Mouse (Mus musculus) liver, embryonic 15.5 days (tissue): ENCODE results near the gene Zfp507. TPM values are rescaled to one million over a fixed set of nuclear protein-coding genes. Genes with fewer than 3 reads are reported as not detected.

Source experiments
- ATAC-seq: fragments of 200-750 bp; cut with Nextera tagmentation; 2 replicates; pipeline ENCODE4 v1.8.0; 2017; ENCODE audit warnings: moderate number of reproducible peaks, mild to moderate bottlenecking, moderate library complexity; ENCODE audit not compliant: insufficient read depth
- H3K27ac ChIP-seq: fragments of 300-500 bp; sonication (generic); replicated peaks from 2 replicates; pipeline ENCODE4 v1.5.1; 2015; ENCODE audit warnings: mild to moderate bottlenecking, inconsistent platforms
- H3K27me3 ChIP-seq: fragments of 300-500 bp; sonication (generic); 2 replicates; pipeline ENCODE4 v1.6.1; 2015; ENCODE audit warnings: mild to moderate bottlenecking, inconsistent platforms
- H3K36me3 ChIP-seq: fragments of 300-500 bp; sonication (generic); replicated peaks from 2 replicates; pipeline ENCODE4 v1.6.1; 2015; ENCODE audit warnings: moderate library complexity, mild to moderate bottlenecking, inconsistent platforms
- H3K4me1 ChIP-seq: fragments of 300-500 bp; sonication (generic); replicated peaks from 2 replicates; pipeline ENCODE4 v1.6.1; 2015; ENCODE audit warnings: inconsistent platforms
- H3K4me2 ChIP-seq: fragments of 300-500 bp; sonication (generic); 2 replicates; pipeline ENCODE4 v1.6.1; 2015; ENCODE audit warnings: moderate library complexity, mild to moderate bottlenecking, inconsistent platforms
- H3K4me3 ChIP-seq: fragments of 300-500 bp; sonication (generic); replicated peaks from 2 replicates; pipeline ENCODE4 v1.5.1; 2015; ENCODE audit warnings: mild to moderate bottlenecking, inconsistent platforms
- H3K9ac ChIP-seq: fragments of 300-500 bp; sonication (generic); 2 replicates; pipeline ENCODE4 v1.6.1; 2015; ENCODE audit warnings: moderate library complexity, mild to moderate bottlenecking, inconsistent platforms
- H3K9me3 ChIP-seq: fragments of 300-500 bp; sonication (generic); replicated peaks from 2 replicates; pipeline ENCODE4 v1.6.1; 2016; ENCODE audit warnings: inconsistent platforms
- WGBS: fragments of 180-500 bp; shearing (Covaris S2); methylation state at CpG from one replicate; pipeline ENCODE4 v1.1.7; 2015; ENCODE audit warnings: mixed read lengths; ENCODE audit not compliant: insufficient replicate concordance; 5-methylcytosine and 5-hydroxymethylcytosine counted together
- polyA plus RNA-seq: library from polyadenylated mRNA; unstranded; fragments of >200 nt; fragmentation: Nextera tagmentation; extraction: Ambion mirVana; gene quantifications from 2 replicates; pipeline ENCODE4 v1.2.1, GENCODE M21; 2015

Gene Zfp507
- 4.3 and 5.1 TPM in 2 replicates for polyA plus RNA-seq

DNA sequence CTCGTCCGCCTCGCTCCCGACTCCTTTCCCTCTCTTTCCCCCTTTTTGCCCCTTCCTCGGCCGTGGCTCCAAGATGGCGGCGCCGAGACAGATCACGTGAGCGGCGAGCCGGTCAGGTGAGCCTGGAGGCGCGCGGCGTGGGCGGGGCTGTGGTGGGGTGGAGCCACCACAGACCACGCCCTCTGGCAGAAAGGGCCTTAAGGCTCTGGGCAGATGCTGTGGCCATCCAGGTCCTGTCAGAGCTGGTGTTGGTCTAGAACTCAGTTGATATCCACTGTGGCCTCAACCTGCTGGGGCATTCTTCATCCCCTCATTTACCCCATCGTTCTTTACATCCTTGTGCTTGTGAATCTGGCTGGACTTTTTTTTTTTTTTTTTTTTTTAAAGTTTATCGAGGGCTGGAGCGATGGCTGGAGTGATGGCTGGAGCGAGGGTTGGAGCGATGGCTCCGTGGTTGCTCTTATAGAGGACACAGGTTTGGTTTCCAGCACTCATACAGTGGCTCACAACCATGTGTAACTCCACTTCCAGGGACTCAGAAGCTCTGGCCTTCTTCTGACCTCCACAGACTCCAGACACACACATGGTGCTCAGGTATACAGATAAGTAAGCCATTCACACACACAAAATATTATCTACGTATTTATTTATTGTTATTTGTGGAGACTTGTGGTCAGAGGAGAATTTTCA is at the start of gene Zfp507:
TSS of gene Zfp507 (minus strand) at position 98 of the 690 bp plus-strand sequence.
- Histone ChIP-seq H3K9me3 (no peaks in the 10 kb centered on the region), H3K27me3 (no peaks in the 10 kb centered on the region; the same call in 1 of the 2 replicates), H3K4me3 (peak within 1 kb of the TSS; percentile 82), H3K4me1 (peaks cover 15% of the 10 kb centered on the region), H3K4me2 (peak within 1 kb of the TSS; percentile 94), H3K27ac (peak within 1 kb of the TSS; percentile 73), H3K9ac (peak within 1 kb of the TSS; percentile 82), H3K36me3 (peaks cover 22% of the 10 kb centered on the region)
- ATAC-seq: peak; percentile 91
- WGBS: 16% methylated on average over 26 of the region's 26 CpGs

DNA sequence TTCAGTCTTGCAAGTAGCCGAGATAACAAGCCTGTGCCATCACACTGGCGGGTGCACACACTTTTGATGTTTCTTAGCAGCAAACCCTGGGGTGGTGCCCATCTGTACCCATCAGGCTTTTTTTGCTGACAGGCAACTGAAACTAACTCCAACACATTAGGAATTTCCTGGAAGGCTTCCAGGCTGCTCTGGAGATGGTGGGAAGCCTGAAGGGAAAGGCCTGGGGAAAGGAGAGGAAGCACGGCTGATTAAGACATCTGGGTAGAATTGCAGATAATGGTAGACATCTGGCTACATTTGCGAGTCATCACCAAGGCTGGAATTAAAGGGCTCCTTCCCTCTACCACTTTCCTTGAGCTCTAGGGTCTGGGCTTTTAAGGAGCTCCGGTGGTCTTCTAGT is 47.6 kb upstream of the Zfp507 start:
- ATAC-seq: no peak
- Histone ChIP-seq H3K9ac (no peak overlapping the region), H3K4me2 (no peak overlapping the region), H3K9me3 (no peaks in the 10 kb centered on the region), H3K4me3 (no peak overlapping the region), H3K27me3 (no peaks in the 10 kb centered on the region), H3K4me1 (no peaks in the 10 kb centered on the region), H3K27ac (no peak overlapping the region), H3K36me3 (no peaks in the 10 kb centered on the region)
- WGBS: 54% methylated on average over 5 of the region's 5 CpGs

DNA sequence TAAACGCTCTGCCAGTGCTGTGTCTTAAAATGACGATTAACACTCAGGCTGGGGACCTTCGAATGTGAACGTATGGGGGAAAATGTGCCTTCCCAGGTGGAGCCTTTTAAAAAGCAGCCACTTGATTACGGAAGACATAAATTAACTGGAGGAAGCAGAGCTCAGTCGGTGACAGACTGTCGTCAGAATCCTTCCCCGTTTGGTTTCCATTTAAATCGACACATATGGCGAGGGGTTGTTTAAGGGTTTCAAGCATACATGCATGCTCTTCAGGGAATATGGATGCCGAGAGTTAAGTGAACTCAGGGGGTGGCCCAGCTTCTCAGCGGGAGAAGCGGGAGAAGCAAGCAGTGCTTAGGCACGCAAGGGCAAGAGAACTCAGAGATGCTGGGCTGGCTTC is 45.7 kb upstream of the Zfp507 start:
- no peaks in the 10 kb centered on the region for H3K27me3 ChIP-seq
- no peak overlapping the region for H3K9ac ChIP-seq
- no peak overlapping the region for H3K4me2 ChIP-seq
- no peak for ATAC-seq
- H3K4me3 ChIP-seq: no peak overlapping the region
- H3K4me1 ChIP-seq: no peaks in the 10 kb centered on the region
- H3K36me3 ChIP-seq: no peaks in the 10 kb centered on the region
- no peaks in the 10 kb centered on the region for H3K9me3 ChIP-seq
- 45% methylated on average over 14 of the region's 14 CpGs for WGBS
- H3K27ac ChIP-seq: no peak overlapping the region

DNA sequence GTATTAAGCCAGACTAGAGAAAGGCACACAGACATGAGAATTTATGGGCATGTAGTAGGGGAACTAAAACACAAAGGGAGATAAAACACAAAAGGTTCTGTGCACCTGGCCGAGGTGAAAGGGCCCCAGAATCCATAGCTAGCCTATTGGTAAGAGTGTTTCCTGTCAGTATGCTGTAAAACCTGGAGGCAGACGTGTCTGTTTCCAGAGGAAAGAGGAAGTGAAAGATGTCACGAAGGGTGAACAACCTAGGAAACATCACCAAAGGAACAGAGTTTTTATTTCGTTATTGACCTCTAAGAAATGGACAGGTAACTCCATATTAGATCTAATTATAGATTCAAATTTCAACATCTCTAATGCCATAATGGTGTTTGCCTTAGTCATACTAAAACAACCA is 37.7 kb upstream of the Zfp507 start:
- H3K36me3 ChIP-seq: no peaks in the 10 kb centered on the region
- no peak overlapping the region for H3K9ac ChIP-seq
- H3K4me2 ChIP-seq: no peak overlapping the region
- H3K4me1 ChIP-seq: no peaks in the 10 kb centered on the region
- no peaks in the 10 kb centered on the region for H3K9me3 ChIP-seq
- H3K27ac ChIP-seq: no peak overlapping the region
- ATAC-seq: no peak
- H3K4me3 ChIP-seq: no peak overlapping the region
- H3K27me3 ChIP-seq: no peaks in the 10 kb centered on the region
- 23% methylated on average over 4 of the region's 4 CpGs for WGBS

DNA sequence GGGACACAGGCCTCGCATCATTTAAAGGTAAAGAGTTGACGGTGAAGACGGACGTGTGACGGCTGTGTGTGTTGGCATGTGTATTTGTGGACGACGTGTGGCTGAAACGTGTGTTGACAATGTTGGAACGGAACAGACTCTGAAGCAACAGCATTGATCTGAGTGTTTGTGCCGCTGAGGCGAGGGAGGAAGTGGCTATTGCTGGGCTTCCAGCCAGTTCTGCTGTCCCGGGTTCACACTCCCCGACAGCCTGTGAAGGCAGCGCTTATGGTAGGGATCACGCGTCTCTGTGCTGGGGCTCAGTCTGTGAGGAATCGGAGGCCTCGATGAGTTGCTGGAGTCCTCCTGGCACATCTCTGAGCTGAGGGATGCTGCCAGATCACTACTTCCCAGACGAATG is 34.0 kb upstream of the Zfp507 start:
- H3K9ac ChIP-seq: no peak overlapping the region
- no peaks in the 10 kb centered on the region for H3K27me3 ChIP-seq
- H3K4me2 ChIP-seq: no peak overlapping the region; the same call in 1 of the 2 replicates
- H3K36me3 ChIP-seq: no peaks in the 10 kb centered on the region
- peak overlapping the region; percentile 63 for H3K27ac ChIP-seq
- WGBS: 51% methylated on average over 19 of the region's 19 CpGs
- no peaks in the 10 kb centered on the region for H3K9me3 ChIP-seq
- peak; percentile 86 for ATAC-seq
- no peaks in the 10 kb centered on the region for H3K4me1 ChIP-seq
- H3K4me3 ChIP-seq: no peak overlapping the region

DNA sequence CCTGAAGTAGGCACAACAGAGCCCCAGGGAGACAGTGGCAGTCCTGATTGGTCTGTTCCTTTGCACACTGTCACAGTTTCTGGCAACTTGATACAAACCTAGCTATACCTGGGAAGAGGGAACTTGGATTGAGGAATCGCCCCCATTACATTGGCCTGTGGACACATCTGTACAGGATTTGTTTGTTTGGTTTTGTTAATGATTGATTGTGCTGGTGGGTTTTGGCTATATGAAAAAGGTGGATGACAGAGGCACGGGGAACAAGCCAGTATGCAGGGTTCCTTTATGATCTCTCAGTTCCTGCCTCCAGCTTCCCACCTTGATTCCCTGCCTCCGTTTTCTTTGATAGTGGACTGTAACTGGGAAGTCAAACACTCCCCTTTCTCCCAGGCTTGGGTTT is 33.6 kb upstream of the Zfp507 start:
- Histone ChIP-seq H3K9me3 (no peaks in the 10 kb centered on the region), H3K36me3 (no peaks in the 10 kb centered on the region), H3K4me1 (no peaks in the 10 kb centered on the region), H3K4me2 (no peak overlapping the region), H3K9ac (no peak overlapping the region), H3K27ac (peak overlapping the region; percentile 63), H3K4me3 (no peak overlapping the region), H3K27me3 (no peaks in the 10 kb centered on the region)
- ATAC-seq: peak; percentile 73
- WGBS: 39% methylated on average over 3 of the region's 3 CpGs

DNA sequence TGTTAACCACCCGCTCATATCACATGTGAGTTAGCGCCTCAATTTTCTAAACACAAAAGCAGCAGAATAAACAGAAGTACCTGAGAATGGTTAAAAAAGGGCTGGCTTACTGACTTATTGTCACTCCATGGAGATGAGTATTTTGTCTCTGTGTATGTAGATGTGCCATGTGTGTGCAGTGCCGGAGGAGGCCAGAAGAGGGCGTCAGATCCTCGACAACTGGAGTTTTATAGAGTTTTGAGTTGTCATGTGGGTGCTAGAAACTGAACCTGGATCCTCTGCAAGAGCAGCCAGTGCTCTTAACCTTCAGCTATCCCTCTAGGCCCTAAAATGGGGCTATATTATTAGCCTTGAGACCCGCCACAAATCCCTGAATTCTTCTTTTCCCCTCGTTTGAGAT is 27.3 kb upstream of the Zfp507 start:
- Histone ChIP-seq H3K27ac (no peak overlapping the region), H3K9ac (no peak overlapping the region), H3K36me3 (no peaks in the 10 kb centered on the region), H3K9me3 (no peaks in the 10 kb centered on the region), H3K27me3 (no peaks in the 10 kb centered on the region), H3K4me3 (no peak overlapping the region), H3K4me1 (no peaks in the 10 kb centered on the region), H3K4me2 (no peak overlapping the region)
- 68% methylated on average over 7 of the region's 7 CpGs for WGBS
- no peak for ATAC-seq

DNA sequence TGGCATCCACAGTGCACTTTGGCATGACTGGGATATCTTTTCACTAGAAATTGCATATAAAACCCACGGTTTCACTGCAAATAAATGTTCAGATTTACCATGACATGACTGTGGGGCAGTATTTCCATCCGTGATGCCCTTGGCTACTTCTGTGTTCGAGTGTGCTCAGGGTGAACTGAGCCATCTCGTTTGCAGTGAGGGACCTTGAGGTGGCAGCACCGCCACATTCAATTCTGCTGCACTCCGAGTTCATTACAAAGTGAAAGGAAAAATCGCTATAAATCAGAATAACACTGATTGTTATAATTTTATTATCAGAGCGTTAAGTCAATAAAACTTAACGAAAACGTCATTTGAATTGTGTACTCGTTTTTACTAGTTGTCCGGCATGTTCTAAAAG is 21.1 kb upstream of the Zfp507 start:
- H3K36me3 ChIP-seq: no peaks in the 10 kb centered on the region
- no peak overlapping the region for H3K9ac ChIP-seq
- no peaks in the 10 kb centered on the region for H3K27me3 ChIP-seq
- no peak overlapping the region for H3K4me2 ChIP-seq
- ATAC-seq: no peak
- no peaks in the 10 kb centered on the region for H3K9me3 ChIP-seq
- no peak overlapping the region for H3K27ac ChIP-seq
- H3K4me3 ChIP-seq: no peak overlapping the region
- WGBS: 64% methylated on average over 12 of the region's 12 CpGs
- no peaks in the 10 kb centered on the region for H3K4me1 ChIP-seq

DNA sequence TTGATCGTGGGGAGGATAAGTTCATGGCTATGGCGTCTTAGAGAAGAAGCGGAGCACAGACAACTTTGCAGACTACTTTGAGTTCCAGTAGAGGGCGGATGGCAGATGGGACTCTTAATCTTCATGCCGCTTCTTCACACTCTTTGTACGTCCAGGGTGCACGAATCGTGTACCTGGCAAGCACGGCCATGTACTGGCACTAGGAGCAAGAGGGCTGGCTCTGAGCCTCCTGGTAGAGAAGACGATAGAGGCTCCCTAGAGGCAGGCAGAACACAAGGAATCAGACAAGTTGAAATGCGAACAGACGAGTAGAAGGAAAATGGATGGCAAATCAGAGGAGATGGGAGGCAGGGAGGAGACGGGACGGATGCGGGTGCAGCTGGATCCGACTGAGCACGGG is 19.5 kb upstream of the Zfp507 start:
- Histone ChIP-seq H3K27ac (no peak overlapping the region), H3K9ac (no peak overlapping the region), H3K9me3 (no peaks in the 10 kb centered on the region), H3K4me1 (no peaks in the 10 kb centered on the region), H3K36me3 (no peaks in the 10 kb centered on the region), H3K4me2 (no peak overlapping the region), H3K4me3 (no peak overlapping the region), H3K27me3 (no peaks in the 10 kb centered on the region)
- 57% methylated on average over 17 of the region's 17 CpGs for WGBS
- ATAC-seq: no peak

DNA sequence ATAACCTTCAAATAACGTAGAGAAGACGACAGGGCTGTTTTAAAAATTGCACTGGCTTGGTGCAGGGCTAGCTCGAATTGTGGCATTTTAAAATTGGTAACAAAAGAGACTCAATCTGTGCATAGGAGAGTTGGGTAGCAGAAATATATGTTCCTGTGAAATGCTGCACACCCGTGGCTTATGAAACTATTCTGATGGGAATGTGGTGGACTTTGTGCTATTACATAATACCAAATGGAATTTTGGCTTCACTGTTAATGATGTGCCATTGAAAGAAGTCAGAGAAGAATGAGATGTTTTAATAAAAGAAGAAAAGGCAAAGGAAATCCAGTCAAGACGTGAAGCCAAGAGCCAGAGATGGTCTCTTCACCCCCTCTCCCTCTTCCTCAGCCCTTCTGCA is 18.6 kb upstream of the Zfp507 start:
- Histone ChIP-seq H3K4me3 (no peak overlapping the region), H3K4me1 (no peaks in the 10 kb centered on the region), H3K9me3 (no peaks in the 10 kb centered on the region), H3K27me3 (no peaks in the 10 kb centered on the region), H3K27ac (no peak overlapping the region), H3K4me2 (no peak overlapping the region), H3K36me3 (no peaks in the 10 kb centered on the region), H3K9ac (no peak overlapping the region)
- WGBS: 59% methylated on average over 5 of the region's 5 CpGs
- no peak for ATAC-seq

DNA sequence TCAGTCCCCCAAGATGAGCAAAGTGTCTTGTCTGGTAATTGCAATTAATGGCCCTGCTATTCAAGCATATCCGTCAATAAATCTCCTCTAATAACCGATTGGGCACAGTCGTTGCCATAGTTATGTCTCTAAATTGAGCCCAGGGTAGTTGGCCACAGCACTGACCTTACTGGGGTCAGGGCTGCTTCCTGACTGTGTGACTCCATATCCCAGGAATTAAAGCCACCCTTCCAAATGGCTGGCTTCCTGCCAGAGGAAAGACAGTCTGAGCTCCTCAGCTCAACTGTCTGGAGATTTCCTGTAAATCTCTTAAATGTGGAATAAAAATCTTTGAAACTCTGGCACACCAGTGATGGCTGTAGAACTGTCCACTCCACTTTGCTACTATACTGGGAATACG is 16.7 kb upstream of the Zfp507 start:
- Histone ChIP-seq H3K4me3 (no peak overlapping the region), H3K4me2 (no peak overlapping the region), H3K27me3 (no peaks in the 10 kb centered on the region), H3K36me3 (no peaks in the 10 kb centered on the region), H3K9me3 (no peaks in the 10 kb centered on the region), H3K9ac (no peak overlapping the region), H3K27ac (no peak overlapping the region), H3K4me1 (no peaks in the 10 kb centered on the region)
- no peak for ATAC-seq
- 56% methylated on average over 4 of the region's 4 CpGs for WGBS
